Mouse (Mus musculus): ENCODE results near the gene Tmem204. TPM values are rescaled to one million over a fixed set of nuclear protein-coding genes. Genes with fewer than 3 reads are reported as not detected.
A peak's percentile ranks its signal among the peaks of the same experiment; 100 is the strongest.

Tmem204 gene
- total RNA-seq, 1 experiment = 0.62 TPM

DNA sequence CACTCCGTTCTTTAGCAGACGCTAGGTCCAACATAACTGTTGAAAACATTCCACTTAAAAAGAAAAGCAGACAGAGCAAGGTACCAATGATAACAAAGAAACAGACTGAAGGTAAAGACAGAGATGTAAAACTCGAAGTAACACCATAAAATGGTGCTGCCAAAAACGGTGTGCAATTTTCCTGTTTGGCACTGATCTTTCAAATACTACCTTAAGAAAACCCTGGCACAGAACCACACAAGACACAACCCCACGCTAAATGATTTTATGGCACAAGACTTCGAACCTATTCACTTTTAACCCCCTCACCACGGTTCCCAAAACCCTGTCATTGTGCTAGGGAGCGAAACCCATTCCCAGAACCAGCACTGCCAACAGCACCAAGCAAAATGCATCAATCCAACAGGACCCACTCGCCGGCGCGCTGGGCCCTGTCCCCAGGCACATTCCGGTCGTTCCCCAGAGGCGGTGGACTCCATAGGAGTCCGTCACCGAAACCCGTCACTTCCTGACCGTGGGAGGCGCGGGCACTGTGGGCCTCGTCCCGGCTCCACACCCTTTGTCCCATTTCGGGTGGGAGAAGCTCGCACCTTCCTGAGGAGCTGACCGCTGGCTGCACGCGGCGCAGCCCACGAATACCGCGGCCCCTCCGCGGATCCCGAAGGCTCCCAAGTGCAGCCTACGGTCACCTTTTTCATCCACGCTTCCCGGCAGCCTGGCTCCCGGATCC, 68.4 kb downstream of the Tmem204 start:
- Histone ChIP-seq H3K4me3 (ENCODE audit: insufficient read depth in 1 of 2, low read depth in 1 of 2, low read length in 2 of 2, poor library complexity in 1 of 2, severe bottlenecking in 1 of 2) (peak overlapping the region; percentile 79 to 89), H3K36me3 (ENCODE audit: control insufficient read depth, insufficient read depth, low read length, poor library complexity, severe bottlenecking) (peaks cover 9% of the 10 kb centered on the region; the same call in 1 of the 2 replicates), H3K9me3 (ENCODE audit: control insufficient read depth, insufficient read depth, low read depth, low read length) (no peaks in the 10 kb centered on the region), H3K9ac (ENCODE audit: insufficient read depth, low read depth, low read length, poor library complexity, severe bottlenecking) (peak overlapping the region; percentile 81), H3K27ac (ENCODE audit: insufficient read depth, low read depth, low read length, poor library complexity, severe bottlenecking) (no peak overlapping the region), H3K4me1 (ENCODE audit: control insufficient read depth in 2 of 2, insufficient read depth in 2 of 2, low read length in 2 of 2, poor library complexity in 1 of 2) (peaks cover 1 to 2% of the 10 kb centered on the region in 2 experiments; a peak in 3 of 4 replicates)
- no peak for TF ChIP-seq MAFK (IDR thresholded peaks at IDR 0.05; ENCODE audit: insufficient read depth, low read depth, low read length)
- no peak for TF ChIP-seq ZNF384 (IDR thresholded peaks at IDR 0.05; ENCODE audit: low read depth, low read length)
- no peak for TF ChIP-seq CHD2 (IDR thresholded peaks at IDR 0.05; ENCODE audit: low read depth, low read length)
- TF ChIP-seq ZC3H11A (IDR thresholded peaks at IDR 0.05; ENCODE audit: borderline replicate concordance, low read depth, low read length) = no peak
- no peak for TF ChIP-seq HCFC1 (IDR thresholded peaks at IDR 0.05; ENCODE audit: borderline replicate concordance, insufficient read depth, low read length)
- DNase-seq (ENCODE audit: low read depth, low spot score) = no peak
- in situ Hi-C loops (cut with MboI; ENCODE audit: low sequenced_read_pairs in 2 of 2, unreplicated experiment in 2 of 2) = no loop called here

DNA sequence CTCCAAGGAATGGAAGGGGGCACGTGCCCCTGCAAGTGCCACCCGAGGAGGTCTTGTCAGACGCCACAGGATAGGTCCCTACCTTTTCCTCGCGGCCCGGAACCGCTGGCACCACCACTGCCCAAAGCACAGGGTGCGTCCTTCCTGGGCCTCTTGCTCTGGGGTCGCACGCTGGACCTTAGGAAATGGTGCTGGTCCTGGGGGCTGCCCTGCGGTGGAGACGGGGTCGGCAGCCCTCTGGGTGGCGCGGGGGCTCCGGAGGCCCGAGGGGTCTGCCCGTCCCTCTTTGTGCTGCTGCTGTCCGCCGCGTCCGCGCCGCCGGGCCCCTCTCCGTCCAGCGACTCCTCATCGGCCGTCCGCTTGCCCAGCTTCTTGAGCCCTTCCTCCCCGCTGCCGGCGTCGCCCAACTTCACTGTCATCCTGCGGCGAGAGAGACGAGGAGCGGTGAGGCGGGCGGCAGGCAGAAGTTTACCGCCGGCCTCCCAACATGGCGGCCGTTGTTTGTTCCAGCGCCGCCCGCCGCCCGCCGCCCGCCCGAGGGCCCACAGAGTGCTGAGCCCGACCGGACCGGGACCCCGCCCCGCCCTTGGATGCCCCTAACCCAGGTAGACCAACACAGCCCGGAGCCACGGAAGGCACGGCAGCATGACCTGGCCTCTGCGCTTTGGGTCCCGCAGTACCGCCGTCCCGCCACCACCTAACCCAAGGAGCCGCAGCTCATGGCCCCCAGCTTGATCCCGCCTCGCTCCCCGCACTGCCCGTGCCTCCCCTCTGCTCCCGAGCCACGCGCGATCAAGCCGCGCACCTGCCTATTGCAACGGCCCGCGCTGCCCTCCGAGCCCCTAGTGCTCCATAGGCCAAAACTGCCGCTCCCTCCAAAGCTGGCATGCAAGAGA, 69.5 kb downstream of the Tmem204 start:
- peak overlapping the region; percentile 84 to 89 for H3K4me3 ChIP-seq (ENCODE audit: insufficient read depth in 1 of 2, low read depth in 1 of 2, low read length in 2 of 2, poor library complexity in 1 of 2, severe bottlenecking in 1 of 2)
- no peak for TF ChIP-seq HCFC1 (IDR thresholded peaks at IDR 0.05; ENCODE audit: borderline replicate concordance, insufficient read depth, low read length)
- no peak for TF ChIP-seq MAFK (IDR thresholded peaks at IDR 0.05; ENCODE audit: insufficient read depth, low read depth, low read length)
- no peak for TF ChIP-seq CHD2 (IDR thresholded peaks at IDR 0.05; ENCODE audit: low read depth, low read length)
- TF ChIP-seq ZC3H11A (IDR thresholded peaks at IDR 0.05; ENCODE audit: borderline replicate concordance, low read depth, low read length) = no peak
- no peak for TF ChIP-seq ZNF384 (IDR thresholded peaks at IDR 0.05; ENCODE audit: low read depth, low read length)

More for the DNA sequence above, 69.5 kb downstream of the Tmem204 start:
- Histone ChIP-seq H3K4me1 (ENCODE audit: control insufficient read depth in 2 of 2, insufficient read depth in 2 of 2, low read length in 2 of 2, poor library complexity in 1 of 2) (peaks cover 1 to 2% of the 10 kb centered on the region in 2 experiments; a peak in 3 of 4 replicates), H3K27ac (ENCODE audit: insufficient read depth, low read depth, low read length, poor library complexity, severe bottlenecking) (no peak overlapping the region), H3K36me3 (ENCODE audit: control insufficient read depth, insufficient read depth, low read length, poor library complexity, severe bottlenecking) (peaks cover 9% of the 10 kb centered on the region; the same call in 1 of the 2 replicates), H3K9me3 (ENCODE audit: control insufficient read depth, insufficient read depth, low read depth, low read length) (no peaks in the 10 kb centered on the region), H3K9ac (ENCODE audit: insufficient read depth, low read depth, low read length, poor library complexity, severe bottlenecking) (peak overlapping the region; percentile 86)
- DNase-seq (ENCODE audit: low read depth, low spot score) = no peak
- in situ Hi-C loops (cut with MboI; ENCODE audit: low sequenced_read_pairs in 2 of 2, unreplicated experiment in 2 of 2) = no loop called here

Other genes starting within 250 kb of the Tmem204 start
- 37.3 and 40.5 TPM in 2 replicates for gene Hagh, start 243.4 kb downstream of the Tmem204 start, total RNA-seq (2012; rRNA removed)
- 9.7 and 9.8 TPM in 2 replicates for gene Fahd1, start 233.2 kb downstream of the Tmem204 start, total RNA-seq (2012; rRNA removed)
- 2.5 and 5.8 TPM in 2 replicates for gene Igfals, start 217.6 kb downstream of the Tmem204 start, total RNA-seq (2012; rRNA removed)
- 85.8 and 118 TPM in 2 replicates for gene Nubp2, start 197.2 kb downstream of the Tmem204 start, total RNA-seq (2012; rRNA removed)
- gene Spsb3, start 196.9 kb downstream of the Tmem204 start, total RNA-seq (2012; rRNA removed) = 34.2 and 37.1 TPM in 2 replicates
- 21.8 and 33.7 TPM in 2 replicates for gene Eme2, start 188.5 kb downstream of the Tmem204 start, total RNA-seq (2012; rRNA removed)
- 36.1 and 39.6 TPM in 2 replicates for gene Mrps34, start 188.5 kb downstream of the Tmem204 start, total RNA-seq (2012; rRNA removed)
- gene Nme3, start 187.1 kb downstream of the Tmem204 start, total RNA-seq (2012; rRNA removed) = 59.4 and 84.1 TPM in 2 replicates
- 55.7 and 63.7 TPM in 2 replicates for gene Mapk8ip3, start 146.6 kb downstream of the Tmem204 start, total RNA-seq (2012; rRNA removed)
- 90.3 and 105 TPM in 2 replicates for gene Jpt2, start 122.9 kb downstream of the Tmem204 start, total RNA-seq (2012; rRNA removed)
- gene Cramp1l, start 67.8 kb downstream of the Tmem204 start, total RNA-seq (2012; rRNA removed) = 9.1 and 11.6 TPM in 2 replicates
- 8.1 and 12.1 TPM in 2 replicates for gene Ift140, start 67.5 kb downstream of the Tmem204 start, total RNA-seq (2012; rRNA removed)
- gene Telo2, start 32.4 kb upstream of the Tmem204 start, total RNA-seq (2012; rRNA removed) = 34.2 and 47.3 TPM in 2 replicates
- not detected in 2 replicates for gene Ptx4, start 37.2 kb upstream of the Tmem204 start, total RNA-seq (2012; rRNA removed)
- gene Clcn7, start 49.8 kb upstream of the Tmem204 start, total RNA-seq (2012; rRNA removed) = 35.0 and 62.4 TPM in 2 replicates
- gene Ccdc154, start 78.9 kb upstream of the Tmem204 start, total RNA-seq (2012; rRNA removed) = 0.18 and 0.32 TPM in 2 replicates
- gene Gm38655, start 91.9 kb upstream of the Tmem204 start, total RNA-seq (2012; rRNA removed) = not detected in 2 replicates
- 22.8 and 25.5 TPM in 2 replicates for gene BC003965, start 101.0 kb upstream of the Tmem204 start, total RNA-seq (2012; rRNA removed)
- 12.4 and 14.8 TPM in 2 replicates for gene Unkl, start 104.8 kb upstream of the Tmem204 start, total RNA-seq (2012; rRNA removed)
- 17.3 and 28.5 TPM in 2 replicates for gene Gnptg, start 156.5 kb upstream of the Tmem204 start, total RNA-seq (2012; rRNA removed)
- 32.3 and 34.9 TPM in 2 replicates for gene Tsr3, start 156.6 kb upstream of the Tmem204 start, total RNA-seq (2012; rRNA removed)
- gene Baiap3, start 172.8 kb upstream of the Tmem204 start, total RNA-seq (2012; rRNA removed) = 1.4 and 1.9 TPM in 2 replicates
- gene Ube2i, start 191.0 kb upstream of the Tmem204 start, total RNA-seq (2012; rRNA removed) = 427 and 443 TPM in 2 replicates
- gene Prss34, start 214.8 kb upstream of the Tmem204 start, total RNA-seq (2012; rRNA removed) = not detected in 2 replicates
- not detected in 2 replicates for gene Prss28, start 225.1 kb upstream of the Tmem204 start, total RNA-seq (2012; rRNA removed)
- not detected in 2 replicates for gene Prss29, start 235.1 kb upstream of the Tmem204 start, total RNA-seq (2012; rRNA removed)

Measured in ES-E14 (cell line).